Mouse (Mus musculus) C2C12 (cell line): Measurements from ENCODE around the gene Rab21. TPM values are rescaled to one million over a fixed set of nuclear protein-coding genes. Genes with fewer than 3 reads are reported as not detected.

Experiments
- H3K27me3 ChIP-seq: one replicate; pipeline ENCODE4 v1.6.1; 2011; ENCODE audit not compliant: control insufficient read depth, insufficient read depth, insufficient read length
- H3K36me3 ChIP-seq: one replicate; pipeline ENCODE4 v1.6.1; 2011; ENCODE audit not compliant: control insufficient read depth, insufficient read depth
- H3K4me3 ChIP-seq: one replicate; pipeline ENCODE4 v1.5.1; 2011; ENCODE audit warnings: mild to moderate bottlenecking, control low read depth; ENCODE audit not compliant: poor library complexity, insufficient read depth, severe bottlenecking
- H3K79me2 ChIP-seq: one replicate; pipeline ENCODE4 v1.6.1; 2011; ENCODE audit not compliant: control insufficient read depth, insufficient read depth
- H3K79me3 ChIP-seq: one replicate; pipeline ENCODE4 v1.6.1; 2011; ENCODE audit warnings: low read depth, control low read depth
- H3ac ChIP-seq: one replicate; pipeline ENCODE3; 2011; ENCODE audit warnings: low read depth; ENCODE audit not compliant: control insufficient read depth, insufficient read length
- CEBPB ChIP-seq: IDR thresholded peaks from one replicate; pipeline ENCODE4 v1.6.1; 2011; ENCODE audit warnings: low read depth, mild to moderate bottlenecking, control low read depth, moderate library complexity
- CTCF ChIP-seq: IDR thresholded peaks from one replicate; pipeline ENCODE4 v1.5.1; 2011; ENCODE audit not compliant: control insufficient read depth, insufficient read depth, insufficient read length
- FOSL1 ChIP-seq: IDR thresholded peaks from one replicate; pipeline ENCODE4 v1.8.0; 2011; ENCODE audit warnings: mild to moderate bottlenecking, low read length; ENCODE audit not compliant: poor library complexity, insufficient read depth, severe bottlenecking
- MAX ChIP-seq: IDR thresholded peaks from one replicate; pipeline ENCODE4 v1.6.1; 2011; ENCODE audit warnings: mild to moderate bottlenecking, control low read depth
- MYOD1 ChIP-seq: IDR thresholded peaks from one replicate; pipeline ENCODE4 v1.6.1; 2011; ENCODE audit warnings: low read depth; ENCODE audit not compliant: control insufficient read depth, insufficient read length
- MYOG ChIP-seq: IDR thresholded peaks from one replicate; pipeline ENCODE4 v1.6.1; 2011; ENCODE audit not compliant: control insufficient read depth, insufficient read length; ENCODE audit errors: extremely low read depth
- USF1 ChIP-seq: IDR thresholded peaks from one replicate; pipeline ENCODE4 v1.6.1; 2011; ENCODE audit warnings: low read depth, mild to moderate bottlenecking, control low read depth, moderate library complexity
- polyA plus RNA-seq: library from polyadenylated mRNA; unstranded; fragments of >200 nt; fragmentation: generic; extraction: Trizol; gene quantifications from one replicate; pipeline ENCODE4 v1.2.1, GENCODE M21; 2012; ENCODE audit warnings: missing spikeins

Rab21 gene
- polyA plus RNA-seq, 1 experiment, result 22.9 TPM

DNA sequence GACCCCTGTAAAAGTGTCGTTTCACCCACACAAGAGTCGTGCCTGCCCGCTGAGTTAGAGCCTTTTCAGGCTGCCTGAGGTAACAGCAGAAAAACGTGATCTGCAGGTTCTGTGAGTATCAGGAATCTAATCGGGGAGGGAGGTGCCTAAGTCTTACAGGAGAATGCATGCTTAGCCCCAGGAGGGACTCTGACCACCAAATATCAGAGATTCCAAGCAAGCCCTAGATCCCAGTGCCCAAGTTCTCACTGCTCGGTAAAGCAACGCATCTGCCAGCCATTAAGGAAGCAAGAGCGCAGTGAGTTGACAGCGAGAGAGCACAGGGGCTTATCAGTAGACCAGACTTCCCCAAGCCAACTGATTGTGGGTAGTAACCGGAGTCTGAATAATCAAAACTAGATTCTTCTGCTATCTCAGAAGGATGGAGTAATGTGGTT, 63.1 kb downstream of the Rab21 start:
- peaks cover 39% of the 10 kb centered on the region for H3K79me2 ChIP-seq
- H3K27me3 ChIP-seq, result no peaks in the 10 kb centered on the region
- no peak overlapping the region for H3ac ChIP-seq
- no peaks in the 10 kb centered on the region for H3K36me3 ChIP-seq
- H3K4me3 ChIP-seq, result no peak overlapping the region
- TF ChIP-seq MAX (no peak), FOSL1 (no peak), CTCF (no peak), USF1 (no peak), MYOD1 (no peak)
- H3K79me3 ChIP-seq, result peaks cover 34% of the 10 kb centered on the region

DNA sequence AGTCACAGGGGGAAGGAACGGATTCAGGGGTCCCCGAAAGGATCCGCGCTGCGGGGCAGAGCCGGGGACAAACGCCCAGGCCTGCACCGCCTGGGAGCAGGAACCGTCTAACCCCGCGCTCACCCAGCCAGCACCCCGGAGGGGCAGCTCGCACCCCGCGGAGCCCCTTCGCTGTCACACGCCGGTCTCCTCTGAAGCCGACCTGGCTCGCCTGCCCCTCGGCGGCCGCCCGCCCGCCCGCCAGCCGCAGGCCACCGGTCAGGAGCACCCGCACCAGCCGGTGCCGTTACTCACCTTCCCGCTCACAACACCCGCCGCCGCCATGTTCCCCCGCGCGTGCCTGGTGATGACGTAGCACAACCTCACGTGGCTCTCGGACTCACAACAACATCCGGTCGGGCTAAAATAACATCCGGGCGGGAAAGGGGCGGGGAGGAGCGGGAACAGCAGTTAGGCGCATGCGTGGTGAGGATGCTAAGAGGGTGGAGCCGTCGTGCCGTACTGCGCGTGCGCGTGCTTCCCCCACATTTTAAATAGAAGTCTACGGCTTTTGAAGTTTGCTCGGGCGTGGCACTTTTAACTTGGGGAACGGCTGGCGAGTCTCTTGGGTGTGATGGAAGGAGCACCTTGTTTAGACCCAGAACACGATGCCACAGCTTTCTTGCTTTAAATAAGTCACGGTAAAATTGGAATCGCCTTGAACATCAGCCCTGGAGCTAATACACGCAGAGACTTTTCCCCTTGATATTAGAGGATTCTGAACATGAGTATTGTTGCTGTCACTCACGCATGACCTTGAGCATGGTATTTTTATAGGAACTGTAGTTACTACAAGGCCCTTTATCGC, 64.1 kb downstream of the Rab21 start, which contains the start of gene Tbc1d15:
TSS of gene Tbc1d15 (minus strand) at position 380 of the 847 bp plus-strand sequence.
- Histone ChIP-seq H3ac (peak within 1 kb of the TSS; percentile 87), H3K79me2 (peaks cover 49% of the 10 kb centered on the region), H3K4me3 (peak within 1 kb of the TSS; percentile 84), H3K36me3 (no peaks in the 10 kb centered on the region), H3K27me3 (no peaks in the 10 kb centered on the region), H3K79me3 (peaks cover 42% of the 10 kb centered on the region)
- TF ChIP-seq CEBPB (no peak), USF1 (peak; percentile 92), MAX (peak; percentile 99)

DNA sequence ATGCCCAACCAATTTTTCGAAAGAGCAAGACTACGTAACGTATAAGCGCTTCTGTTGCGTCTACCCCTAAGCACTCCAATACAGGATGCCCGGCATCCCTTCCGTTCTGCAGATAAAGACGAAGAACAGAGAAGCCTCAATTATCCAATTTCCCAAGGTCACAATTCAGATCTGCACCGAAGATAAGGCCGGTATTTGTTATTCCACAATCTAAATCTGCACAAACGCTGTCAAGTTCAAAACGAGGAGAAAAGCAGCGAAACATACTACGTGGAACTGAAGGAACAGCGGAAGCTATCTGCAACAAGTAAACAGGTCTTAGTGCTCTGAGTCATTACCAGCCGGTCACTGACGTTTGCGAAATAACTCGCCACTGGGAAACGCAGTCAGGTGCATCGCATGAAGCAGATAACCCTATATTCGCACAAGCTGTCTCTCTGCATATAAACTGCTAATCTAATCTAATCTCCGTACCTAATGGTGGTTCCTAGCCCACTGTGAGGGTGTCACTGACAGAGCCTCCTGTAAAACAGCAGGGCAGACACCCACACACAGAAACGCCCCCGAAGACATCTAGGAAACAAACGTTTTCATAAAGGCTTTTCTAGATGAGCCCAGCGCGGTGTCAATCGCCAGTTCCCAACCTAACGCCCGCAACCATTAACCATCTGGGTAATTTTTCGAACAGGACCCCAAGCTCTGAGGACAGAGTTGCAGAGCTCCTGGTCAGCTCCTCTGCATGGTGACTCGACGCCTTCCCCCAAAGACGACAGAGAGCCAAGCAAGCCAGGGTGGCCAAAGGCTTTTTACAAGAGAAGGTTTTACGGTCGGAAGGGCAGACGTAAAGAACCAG, 64.9 kb downstream of the Rab21 start:
- Histone ChIP-seq H3K36me3 (no peaks in the 10 kb centered on the region), H3K27me3 (no peaks in the 10 kb centered on the region), H3K79me2 (peaks cover 57% of the 10 kb centered on the region), H3K79me3 (peaks cover 49% of the 10 kb centered on the region), H3K4me3 (peak overlapping the region; percentile 84), H3ac (peak overlapping the region; percentile 87)
- peak; percentile 62 for TF ChIP-seq CEBPB
- no peak for TF ChIP-seq FOSL1

DNA sequence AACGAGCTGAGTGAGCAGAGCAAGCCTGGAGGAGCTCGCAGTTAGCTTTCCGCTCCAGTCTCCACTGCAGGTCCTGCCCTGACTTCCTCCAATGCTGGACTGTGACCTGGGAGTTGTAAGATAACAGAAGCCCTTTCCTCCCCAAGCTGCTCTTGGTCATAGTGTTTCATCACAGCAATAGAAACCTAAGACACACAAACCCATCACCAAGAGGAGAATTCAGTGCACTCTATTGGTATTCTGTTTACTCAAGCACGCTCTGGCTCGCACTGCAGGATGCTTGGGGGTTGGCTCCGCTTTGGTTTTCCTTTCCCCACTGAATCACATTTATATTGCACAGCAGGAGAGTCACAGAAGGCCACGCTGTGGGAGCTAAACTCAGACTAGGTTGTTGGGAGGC, 67.4 kb downstream of the Rab21 start:
- H3ac ChIP-seq, result no peak overlapping the region
- TF ChIP-seq FOSL1 (no peak), MAX (no peak)
- H3K27me3 ChIP-seq, result no peaks in the 10 kb centered on the region
- H3K36me3 ChIP-seq, result no peaks in the 10 kb centered on the region
- H3K4me3 ChIP-seq, result no peak overlapping the region
- H3K79me2 ChIP-seq, result peaks cover 82% of the 10 kb centered on the region
- peaks cover 67% of the 10 kb centered on the region for H3K79me3 ChIP-seq

DNA sequence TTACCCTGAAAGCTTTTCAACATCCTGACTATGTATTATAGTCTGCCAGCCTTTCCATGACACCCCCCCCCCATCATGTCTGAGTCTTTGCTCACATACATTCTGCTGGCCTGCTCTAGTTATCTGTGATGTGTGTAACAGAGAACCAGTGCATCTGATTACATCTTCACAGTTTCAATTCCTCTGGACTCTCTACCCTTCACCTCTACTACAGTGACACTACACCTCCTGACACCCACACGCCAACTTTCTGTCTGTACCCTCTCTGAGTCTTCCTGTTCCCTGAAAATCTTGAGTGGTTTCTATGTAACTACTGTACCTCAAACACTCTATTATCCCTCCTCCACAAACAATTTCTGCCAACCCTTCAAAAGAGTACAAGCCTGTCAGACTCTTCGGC, 69.9 kb downstream of the Rab21 start:
- Histone ChIP-seq H3K27me3 (no peaks in the 10 kb centered on the region), H3ac (no peak overlapping the region), H3K4me3 (no peak overlapping the region), H3K79me2 (peaks cover 98% of the 10 kb centered on the region), H3K36me3 (no peaks in the 10 kb centered on the region), H3K79me3 (peaks cover 81% of the 10 kb centered on the region)
- TF ChIP-seq FOSL1, result no peak
- no peak for TF ChIP-seq CTCF
- no peak for TF ChIP-seq USF1
- no peak for TF ChIP-seq MAX
- TF ChIP-seq CEBPB, result no peak
- no peak for TF ChIP-seq MYOD1
- no peak for TF ChIP-seq MYOG

DNA sequence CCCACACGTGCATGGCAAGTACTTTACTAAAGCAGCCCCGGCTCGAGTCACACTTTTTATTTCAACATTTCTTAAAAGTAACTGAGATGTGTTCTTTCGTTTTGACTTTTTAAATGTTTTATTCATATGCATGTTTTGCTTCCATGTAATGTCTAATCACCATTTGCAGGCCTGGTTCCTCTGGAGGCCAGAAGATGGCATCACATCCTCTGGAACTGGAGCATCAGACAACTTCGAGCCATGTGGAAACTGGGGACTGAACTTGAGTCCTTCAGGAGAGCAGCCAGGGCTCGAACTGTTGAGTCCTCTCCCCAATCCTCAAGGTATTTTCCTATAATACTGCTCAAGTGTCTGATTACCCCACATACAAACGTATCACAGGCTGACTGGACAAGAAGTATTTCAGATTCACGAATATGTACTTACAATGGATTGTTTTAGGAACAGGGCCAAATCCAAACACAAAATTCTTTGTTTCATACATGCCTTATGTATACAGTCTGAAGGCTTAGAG, 74.3 kb downstream of the Rab21 start:
- Histone ChIP-seq H3K4me3 (no peak overlapping the region), H3ac (no peak overlapping the region), H3K79me3 (peaks cover 42% of the 10 kb centered on the region), H3K27me3 (no peaks in the 10 kb centered on the region), H3K79me2 (peaks cover 57% of the 10 kb centered on the region), H3K36me3 (peaks cover 23% of the 10 kb centered on the region)
- TF ChIP-seq MYOG, result no peak
- no peak for TF ChIP-seq USF1
- no peak for TF ChIP-seq MAX
- TF ChIP-seq CTCF, result no peak
- no peak for TF ChIP-seq FOSL1
- TF ChIP-seq MYOD1, result no peak
- no peak for TF ChIP-seq CEBPB
